In the genomic region with DNA sequence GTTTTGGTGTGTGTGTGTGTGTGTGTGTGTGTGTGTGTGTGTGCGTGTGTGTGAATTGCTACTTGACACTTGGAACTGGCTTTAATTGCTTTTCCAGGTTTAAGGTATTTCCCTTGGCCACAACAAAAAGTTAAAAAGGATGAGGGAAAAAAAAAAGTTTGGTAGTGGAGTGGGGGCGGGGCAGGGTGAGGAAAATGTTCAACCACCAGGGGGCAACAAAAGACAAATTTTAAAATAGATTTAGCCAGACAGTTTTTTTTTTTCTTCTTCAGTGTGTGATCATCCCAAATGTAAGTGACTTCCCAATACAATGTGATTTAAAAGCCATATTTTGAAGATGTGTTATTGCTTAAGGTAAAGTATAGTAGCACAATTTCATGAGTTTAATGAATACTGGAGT, we compare ENCODE assay signal across 8 mouse cellular contexts. TPM values are rescaled to one million over a fixed set of nuclear protein-coding genes. Genes with fewer than 3 reads are reported as not detected.
DNase-seq lines count a peak whose midpoint lies in the region; ATAC-seq lines count a peak whose summit lies in the region.
"Had no signal": no experiment of that assay in that cellular context is flagged by ENCODE, and none has a peak within 500 bp of the region (broad histone marks: within the 10 kb centered on the region; RNA-seq: fewer than 3 reads in every experiment).

No protein-coding gene starts in this region.

- no peak overlapping the region for H3K9ac ChIP-seq in kidney, embryonic 16.5 days (replicated peaks; ENCODE audit: low read length)
- no peak overlapping the region for H3K9ac ChIP-seq in stomach, embryonic 14.5 days (replicated peaks; ENCODE audit: low read depth, low read length)

- peaks cover 11% of the 10 kb centered on the region for H3K4me1 ChIP-seq in kidney, embryonic 16.5 days (ENCODE audit: insufficient read depth, low read length)
- no peaks in the 10 kb centered on the region for H3K4me1 ChIP-seq in stomach, embryonic 14.5 days (ENCODE audit: control insufficient read depth, insufficient read depth, low read length)

- intact Hi-C loops in gastrocnemius, postnatal 14 days (cut with DNase I; ENCODE audit: low total_unique reads): loop anchor here (2.0 to 5.0 kb wide), 4 partner anchors 495 to 1075 kb away; no protein-coding TSS in a partner anchor

- peak overlapping the region; percentile 56; the same call in 1 of the 2 replicates for H3K27ac ChIP-seq in kidney, embryonic 16.5 days (ENCODE audit: low read length)
- H3K27ac ChIP-seq in stomach, embryonic 14.5 days (ENCODE audit: low read length): no peak overlapping the region

- H3K4me2 ChIP-seq in kidney, embryonic 16.5 days (replicated peaks; ENCODE audit: low read depth, low read length): peak overlapping the region; percentile 32
- H3K4me2 ChIP-seq in stomach, embryonic 14.5 days (replicated peaks; ENCODE audit: low read depth, low read length): 0 out of 2 replicates have a peak overlapping the region, but pooled peaks have one; percentile 10

- H3K4me3 ChIP-seq in kidney, embryonic 16.5 days (ENCODE audit: low read length): no peak overlapping the region
- H3K4me3 ChIP-seq in stomach, embryonic 14.5 days (ENCODE audit: low read depth, low read length): no peak overlapping the region

- no peaks in the 10 kb centered on the region for H3K27me3 ChIP-seq in kidney, embryonic 16.5 days (ENCODE audit: insufficient read depth, low read length)
- H3K27me3 ChIP-seq in stomach, embryonic 14.5 days (ENCODE audit: control insufficient read depth, insufficient read depth, low read length): no peaks in the 10 kb centered on the region

- WGBS in kidney, embryonic 16.5 days: 3% methylated on average over 2 of the region's 2 CpGs
- WGBS in stomach, embryonic 14.5 days: 19% methylated on average over 2 of the region's 2 CpGs

- H3K9me3 ChIP-seq in kidney, embryonic 16.5 days (ENCODE audit: low read length): no peaks in the 10 kb centered on the region
- H3K9me3 ChIP-seq in stomach, embryonic 14.5 days (ENCODE audit: control insufficient read depth, low read depth, low read length): no peaks in the 10 kb centered on the region

- DNase-seq in thymus, postnatal 0 days (ENCODE audit: low spot score): peak; percentile 11
- DNase-seq in thymus, adult 18-20 months: no peak
- peak; percentile 43 for DNase-seq in cerebellum, adult 9-10 months
- peak; percentile 52 for DNase-seq in gastrocnemius, postnatal 14 days
- DNase-seq in lung, adult 18-20 months: peak; percentile 40 to 45

- ATAC-seq in kidney, embryonic 16.5 days (ENCODE audit: low FRiP score, low TSS enrichment): no peak
- no peak for ATAC-seq in stomach, embryonic 14.5 days (ENCODE audit: insufficient number of reproducible peaks, insufficient read depth, low FRiP score, low read depth)

- H3K36me3 ChIP-seq in kidney, embryonic 16.5 days (ENCODE audit: insufficient read depth, low read length): no peaks in the 10 kb centered on the region
- H3K36me3 ChIP-seq in stomach, embryonic 14.5 days (ENCODE audit: control insufficient read depth, insufficient read depth, low read length): no peaks in the 10 kb centered on the region

RNA-seq across cellular contexts. Expression of a gene that starts 4.7 kb away (rescaled TPM):
- polyA plus RNA-seq in thymus, postnatal 0 days (2015; fragmentation: Nextera tagmentation; extraction: Ambion mirVana): 2.3 and 3.2 TPM in 2 replicates
- 10 to 100 TPM; 12.9 to 13.9 TPM for total RNA-seq in gastrocnemius, postnatal 14 days (2021)
- 116 and 125 TPM in 2 replicates for polyA plus RNA-seq in kidney, embryonic 16.5 days (2015; fragmentation: Nextera tagmentation; extraction: Ambion mirVana)
- polyA plus RNA-seq in stomach, embryonic 14.5 days (2014; fragmentation: Nextera tagmentation; extraction: Ambion mirVana): 20.1 and 26.9 TPM in 2 replicates
- total RNA-seq: neutrophil, adult 5-6 weeks had no signal

Comparison
In these comparisons a context has a peak if more than half of its experiments do, and no peak if none do; other contexts are left out.
1. DNase-seq: peak in thymus, postnatal 0 days (single experiment), cerebellum, adult 9-10 months (single experiment), gastrocnemius, postnatal 14 days (single experiment) and lung, adult 18-20 months (2 of 2); none in thymus, adult 18-20 months (0 of 2).